Mouse (Mus musculus): ENCODE data around the gene Plekhf1. TPM values are rescaled to one million over a fixed set of nuclear protein-coding genes. Genes with fewer than 3 reads are reported as not detected.
A peak's percentile ranks its signal among the peaks of the same experiment; 100 is the strongest.

Gene Plekhf1
- polyA plus RNA-seq, 1 experiment: 10.6 TPM

GRCm38 (mm10) chr7:38242417-38242816, 14.6 kb upstream of the Plekhf1 start:
- no peaks in the 10 kb centered on the region for H3K36me3 ChIP-seq (ENCODE audit: control insufficient read depth, insufficient read depth)
- H3K79me3 ChIP-seq (ENCODE audit: low read depth): no peaks in the 10 kb centered on the region
- no peaks in the 10 kb centered on the region for H3K79me2 ChIP-seq (ENCODE audit: control insufficient read depth, insufficient read depth)
- H3K4me3 ChIP-seq (ENCODE audit: insufficient read depth, poor library complexity, severe bottlenecking): no peak overlapping the region
- H3ac ChIP-seq (ENCODE audit: control insufficient read depth, insufficient read length, low read depth): no peak overlapping the region
- TF ChIP-seq USF1 (IDR thresholded peaks at IDR 0.05; ENCODE audit: low read depth): no peak
- TF ChIP-seq MYOD1 (IDR thresholded peaks at IDR 0.05; ENCODE audit: control insufficient read depth, insufficient read length, low read depth): no peak
- TF ChIP-seq MYOG (IDR thresholded peaks at IDR 0.05; ENCODE audit: control insufficient read depth, extremely low read depth, insufficient read length): no peak
- TF ChIP-seq CTCF (IDR thresholded peaks at IDR 0.05; ENCODE audit: control insufficient read depth, insufficient read depth, insufficient read length): no peak
- no peak for TF ChIP-seq FOSL1 (IDR thresholded peaks at IDR 0.05; ENCODE audit: insufficient read depth, low read length, poor library complexity, severe bottlenecking)
- no peak for TF ChIP-seq CEBPB (IDR thresholded peaks at IDR 0.05; ENCODE audit: low read depth)
- TF ChIP-seq MAX (IDR thresholded peaks at IDR 0.05): no peak
- H3K27me3 ChIP-seq (ENCODE audit: control insufficient read depth, insufficient read depth, insufficient read length): no peaks in the 10 kb centered on the region

GRCm38 (mm10) chr7:38237140-38237539, 9.3 kb upstream of the Plekhf1 start:
- Histone ChIP-seq H3K79me2 (ENCODE audit: control insufficient read depth, insufficient read depth) (no peaks in the 10 kb centered on the region), H3K4me3 (ENCODE audit: insufficient read depth, poor library complexity, severe bottlenecking) (no peak overlapping the region), H3K36me3 (ENCODE audit: control insufficient read depth, insufficient read depth) (no peaks in the 10 kb centered on the region), H3K27me3 (ENCODE audit: control insufficient read depth, insufficient read depth, insufficient read length) (no peaks in the 10 kb centered on the region), H3ac (ENCODE audit: control insufficient read depth, insufficient read length, low read depth) (no peak overlapping the region), H3K79me3 (ENCODE audit: low read depth) (no peaks in the 10 kb centered on the region)
- TF ChIP-seq CEBPB (IDR thresholded peaks at IDR 0.05; ENCODE audit: low read depth) (no peak), MYOD1 (IDR thresholded peaks at IDR 0.05; ENCODE audit: control insufficient read depth, insufficient read length, low read depth) (no peak), FOSL1 (IDR thresholded peaks at IDR 0.05; ENCODE audit: insufficient read depth, low read length, poor library complexity, severe bottlenecking) (no peak), MYOG (IDR thresholded peaks at IDR 0.05; ENCODE audit: control insufficient read depth, extremely low read depth, insufficient read length) (no peak), USF1 (IDR thresholded peaks at IDR 0.05; ENCODE audit: low read depth) (no peak), CTCF (IDR thresholded peaks at IDR 0.05; ENCODE audit: control insufficient read depth, insufficient read depth, insufficient read length) (no peak), MAX (IDR thresholded peaks at IDR 0.05) (no peak)

- no peak overlapping the region for H3ac ChIP-seq (ENCODE audit: control insufficient read depth, insufficient read length, low read depth)
These were observed 8.7 kb upstream of the Plekhf1 start for GRCm38 (mm10) chr7:38236400-38237105.

GRCm38 (mm10) chr7:38230285-38230684, 2.5 kb upstream of the Plekhf1 start:
- peak; percentile 59 for TF ChIP-seq FOSL1 (IDR thresholded peaks at IDR 0.05; ENCODE audit: insufficient read depth, low read length, poor library complexity, severe bottlenecking)
- no peak for TF ChIP-seq MYOD1 (IDR thresholded peaks at IDR 0.05; ENCODE audit: control insufficient read depth, insufficient read length, low read depth)

More at GRCm38 (mm10) chr7:38236400-38237105, 8.7 kb upstream of the Plekhf1 start:
- TF ChIP-seq MAX (IDR thresholded peaks at IDR 0.05) (no peak), CEBPB (IDR thresholded peaks at IDR 0.05; ENCODE audit: low read depth) (no peak), MYOG (IDR thresholded peaks at IDR 0.05; ENCODE audit: control insufficient read depth, extremely low read depth, insufficient read length) (no peak), FOSL1 (IDR thresholded peaks at IDR 0.05; ENCODE audit: insufficient read depth, low read length, poor library complexity, severe bottlenecking) (no peak), USF1 (IDR thresholded peaks at IDR 0.05; ENCODE audit: low read depth) (no peak), CTCF (IDR thresholded peaks at IDR 0.05; ENCODE audit: control insufficient read depth, insufficient read depth, insufficient read length) (no peak), MYOD1 (IDR thresholded peaks at IDR 0.05; ENCODE audit: control insufficient read depth, insufficient read length, low read depth) (no peak)
- Histone ChIP-seq H3K79me3 (ENCODE audit: low read depth) (no peaks in the 10 kb centered on the region), H3K79me2 (ENCODE audit: control insufficient read depth, insufficient read depth) (no peaks in the 10 kb centered on the region), H3K4me3 (ENCODE audit: insufficient read depth, poor library complexity, severe bottlenecking) (no peak overlapping the region), H3K27me3 (ENCODE audit: control insufficient read depth, insufficient read depth, insufficient read length) (no peaks in the 10 kb centered on the region), H3K36me3 (ENCODE audit: control insufficient read depth, insufficient read depth) (no peaks in the 10 kb centered on the region)

GRCm38 (mm10) chr7:38228329-38228728, 513 bp upstream of the Plekhf1 start:
- no peak overlapping the region for H3ac ChIP-seq (ENCODE audit: control insufficient read depth, insufficient read length, low read depth)
- no peak overlapping the region for H3K4me3 ChIP-seq (ENCODE audit: insufficient read depth, poor library complexity, severe bottlenecking)
- H3K27me3 ChIP-seq (ENCODE audit: control insufficient read depth, insufficient read depth, insufficient read length): no peaks in the 10 kb centered on the region
- peaks cover 37% of the 10 kb centered on the region for H3K79me2 ChIP-seq (ENCODE audit: control insufficient read depth, insufficient read depth)
- no peaks in the 10 kb centered on the region for H3K36me3 ChIP-seq (ENCODE audit: control insufficient read depth, insufficient read depth)
- TF ChIP-seq FOSL1 (IDR thresholded peaks at IDR 0.05; ENCODE audit: insufficient read depth, low read length, poor library complexity, severe bottlenecking) (no peak), CTCF (IDR thresholded peaks at IDR 0.05; ENCODE audit: control insufficient read depth, insufficient read depth, insufficient read length) (no peak), USF1 (IDR thresholded peaks at IDR 0.05; ENCODE audit: low read depth) (no peak), CEBPB (IDR thresholded peaks at IDR 0.05; ENCODE audit: low read depth) (no peak), MAX (IDR thresholded peaks at IDR 0.05) (no peak), MYOD1 (IDR thresholded peaks at IDR 0.05; ENCODE audit: control insufficient read depth, insufficient read length, low read depth) (no peak), MYOG (IDR thresholded peaks at IDR 0.05; ENCODE audit: control insufficient read depth, extremely low read depth, insufficient read length) (no peak)
- peaks cover 20% of the 10 kb centered on the region for H3K79me3 ChIP-seq (ENCODE audit: low read depth)

More at GRCm38 (mm10) chr7:38230285-38230684, 2.5 kb upstream of the Plekhf1 start:
- Histone ChIP-seq H3K79me2 (ENCODE audit: control insufficient read depth, insufficient read depth) (peaks cover 18% of the 10 kb centered on the region), H3K36me3 (ENCODE audit: control insufficient read depth, insufficient read depth) (no peaks in the 10 kb centered on the region), H3ac (ENCODE audit: control insufficient read depth, insufficient read length, low read depth) (no peak overlapping the region), H3K4me3 (ENCODE audit: insufficient read depth, poor library complexity, severe bottlenecking) (no peak overlapping the region), H3K27me3 (ENCODE audit: control insufficient read depth, insufficient read depth, insufficient read length) (no peaks in the 10 kb centered on the region), H3K79me3 (ENCODE audit: low read depth) (peaks cover 16% of the 10 kb centered on the region)
